8 mouse cellular contexts compared by ENCODE assay signal in genomic region chr5:92043783-92044182, GRCm38 (mm10). TPM values are rescaled to one million over a fixed set of nuclear protein-coding genes. Genes with fewer than 3 reads are reported as not detected.
DNase-seq lines count a peak whose midpoint lies in the region; ATAC-seq and TF ChIP-seq lines count a peak whose summit lies in the region.

Gene Cdkl2, minus strand, starts transcription at chr5:92043883.

- no peak for ATAC-seq in neural tube, embryonic 11.5 days (ENCODE audit: insufficient read depth, low FRiP score, low TSS enrichment)
- ATAC-seq in limb, embryonic 12.5 days (ENCODE audit: insufficient number of reproducible peaks, insufficient read depth, low FRiP score, low TSS enrichment, low read depth), result no peak
- ATAC-seq in stomach, postnatal 0 days (ENCODE audit: low FRiP score, low TSS enrichment), result no peak

- H3K4me3 ChIP-seq in neural tube, embryonic 11.5 days (ENCODE audit: low read depth, low read length), result peak within 1 kb of the TSS; percentile 72
- peak within 1 kb of the TSS; percentile 76 for H3K4me3 ChIP-seq in limb, embryonic 12.5 days (replicated peaks)
- H3K4me3 ChIP-seq in stomach, postnatal 0 days (ENCODE audit: low read depth, low read length), result peak within 1 kb of the TSS; percentile 76

- no peaks in the 10 kb centered on the region for H3K4me1 ChIP-seq in neural tube, embryonic 11.5 days (ENCODE audit: control insufficient read depth, insufficient read depth, low read length)
- peaks cover 7% of the 10 kb centered on the region; the same call in 1 of the 2 replicates for H3K4me1 ChIP-seq in limb, embryonic 12.5 days (replicated peaks)
- H3K4me1 ChIP-seq in stomach, postnatal 0 days (replicated peaks; ENCODE audit: control insufficient read depth, insufficient read depth), result no peaks in the 10 kb centered on the region

- no peaks in the 10 kb centered on the region for H3K9me3 ChIP-seq in neural tube, embryonic 11.5 days (ENCODE audit: control insufficient read depth, low read length)
- H3K9me3 ChIP-seq in limb, embryonic 12.5 days, result no peaks in the 10 kb centered on the region
- H3K9me3 ChIP-seq in stomach, postnatal 0 days (ENCODE audit: control insufficient read depth, low read length), result no peaks in the 10 kb centered on the region

- intact Hi-C loops in gastrocnemius, postnatal 36 days (cut with DNase I), result loop anchor here (5.0 kb wide), 1 partner anchor 39 kb away; the partner anchor contains the start of gene G3bp2

- DNase-seq in cerebellum, adult 9-10 months, result peak; percentile 15
- no peak for DNase-seq in cerebellum, adult 9-11 months
- DNase-seq in neural tube, embryonic 11.5 days (ENCODE audit: low spot score), result no peak
- DNase-seq in neural tube, embryonic 10.5 days (ENCODE audit: extremely low spot score, low spot score), result no peak
- no peak for DNase-seq in stomach, postnatal 0 days (ENCODE audit: low spot score)
- no peak for DNase-seq in adrenal gland, adult (ENCODE audit: inconsistent age in 2 of 2, low spot score in 1 of 2)
- no peak for DNase-seq in gastrocnemius, postnatal 36 days

- no peaks in the 10 kb centered on the region for H3K36me3 ChIP-seq in neural tube, embryonic 11.5 days (ENCODE audit: control insufficient read depth, insufficient read depth, low read length)
- no peaks in the 10 kb centered on the region for H3K36me3 ChIP-seq in limb, embryonic 12.5 days
- H3K36me3 ChIP-seq in stomach, postnatal 0 days (ENCODE audit: control insufficient read depth, insufficient read depth, low read length), result no peaks in the 10 kb centered on the region

- H3K27me3 ChIP-seq in neural tube, embryonic 11.5 days (ENCODE audit: control insufficient read depth, insufficient read depth, low read length), result peaks cover 6% of the 10 kb centered on the region
- peaks cover 19% of the 10 kb centered on the region for H3K27me3 ChIP-seq in limb, embryonic 12.5 days
- no peaks in the 10 kb centered on the region for H3K27me3 ChIP-seq in stomach, postnatal 0 days (ENCODE audit: control insufficient read depth, insufficient read depth, low read length)

- peak within 1 kb of the TSS; percentile 42 for H3K9ac ChIP-seq in neural tube, embryonic 11.5 days (ENCODE audit: low read length)
- H3K9ac ChIP-seq in limb, embryonic 12.5 days (replicated peaks), result peak within 1 kb of the TSS; percentile 58
- peak within 1 kb of the TSS; percentile 78 for H3K9ac ChIP-seq in stomach, postnatal 0 days (ENCODE audit: low read length)

- H3K27ac ChIP-seq in neural tube, embryonic 11.5 days (ENCODE audit: low read depth, low read length), result no peak within 1 kb of the TSS
- H3K27ac ChIP-seq in limb, embryonic 12.5 days, result no peak within 1 kb of the TSS
- peak within 1 kb of the TSS; percentile 88 for H3K27ac ChIP-seq in stomach, postnatal 0 days (replicated peaks)

- TF ChIP-seq CTCF in stomach, postnatal 0 days (IDR thresholded peaks at IDR 0.05; ENCODE audit: low read depth), result no peak

- no peak for TF ChIP-seq EP300 in stomach, postnatal 0 days (optimal IDR thresholded peaks at IDR 0.05)

- peak within 1 kb of the TSS; percentile 98 for H3K4me2 ChIP-seq in neural tube, embryonic 11.5 days (ENCODE audit: low read depth)
- H3K4me2 ChIP-seq in limb, embryonic 12.5 days, result peak within 1 kb of the TSS; percentile 97
- peak within 1 kb of the TSS; percentile 90 for H3K4me2 ChIP-seq in stomach, postnatal 0 days (replicated peaks; ENCODE audit: low read depth)

- WGBS in neural tube, embryonic 11.5 days, result 77% methylated on average over 4 of the region's 4 CpGs
- 75% methylated on average over 4 of the region's 4 CpGs for WGBS in limb, embryonic 12.5 days
- 70% methylated on average over 4 of the region's 4 CpGs for WGBS in stomach, postnatal 0 days

RNA-seq across cellular contexts. Expression of gene Cdkl2, which starts in this region (rescaled TPM):
- polyA plus RNA-seq in neural tube, embryonic 11.5 days (2014; fragmentation: Nextera tagmentation; extraction: Ambion mirVana), result 0.93 TPM in 2 replicates
- 0.29 and 0.36 TPM in 2 replicates for polyA plus RNA-seq in limb, embryonic 12.5 days (2016; fragmentation: Nextera tagmentation; extraction: Ambion mirVana)
- polyA plus RNA-seq in stomach, postnatal 0 days (2015; fragmentation: Nextera tagmentation; extraction: Ambion mirVana), result 3.8 and 4.0 TPM in 2 replicates
- 1 to 10 TPM; 3.2 to 3.4 TPM for total RNA-seq in gastrocnemius, postnatal 36 days (2021)
